Mouse (Mus musculus): ENCODE measurements around the gene Rmi1.
"Not testable (repeated sequence)": the region's sequence is repeated elsewhere in the genome, so short reads cannot be mapped to it uniquely, and the experiment has no call there.

The Rmi1 gene

DNA sequence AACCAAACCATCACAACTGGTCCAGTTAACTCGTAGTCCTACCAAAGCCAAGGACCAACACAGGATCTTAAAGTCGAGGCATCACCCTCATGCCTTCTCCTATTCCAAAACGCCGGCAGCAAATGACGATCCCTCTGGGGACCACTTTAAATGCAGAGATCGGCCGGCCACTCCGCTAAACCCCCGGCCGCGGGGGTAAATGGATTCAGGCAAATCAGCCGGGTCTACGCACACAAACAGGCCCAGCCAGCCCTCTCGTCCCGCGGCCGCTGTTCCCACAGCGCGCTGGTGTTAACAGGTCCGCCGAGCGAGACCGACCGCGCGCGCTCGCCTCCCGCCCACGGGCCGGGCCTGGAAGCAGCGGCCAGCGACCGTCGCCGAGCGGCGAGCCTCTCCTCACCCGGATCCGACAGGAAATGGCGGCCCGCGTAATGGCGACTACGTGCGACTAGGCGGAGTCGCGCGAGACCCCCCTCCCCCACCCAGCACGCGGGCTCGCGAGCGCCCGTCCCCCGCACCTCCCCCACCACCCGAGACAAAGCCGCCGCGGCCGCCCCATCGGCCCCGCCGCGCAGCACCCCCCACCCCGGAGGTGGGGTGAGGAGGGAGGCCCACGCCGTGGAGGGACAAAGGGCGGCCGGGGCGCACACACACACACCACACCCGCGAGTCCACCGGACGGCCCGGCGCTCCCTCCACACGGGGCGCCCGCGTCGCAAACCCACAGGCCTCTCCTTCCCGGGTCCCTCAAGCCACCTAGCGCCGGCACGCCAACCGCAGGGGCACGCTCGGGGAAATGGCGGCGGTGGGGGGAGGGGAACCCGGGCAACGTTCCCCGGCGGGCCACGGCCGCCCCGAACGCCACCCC, 679 bp upstream of the Rmi1 start:
- DNase-seq (ENCODE audit: low spot score): peak; percentile 82

- DNase-seq (ENCODE audit: low spot score): no peak
Observed at GRCm38 (mm10) chr13:58402744-58403110, 679 bp downstream of the Rmi1 start.

- not testable (repeated sequence) for DNase-seq (ENCODE audit: low spot score)
Observed at GRCm38 (mm10) chr13:58403243-58403642, 1.2 kb downstream of the Rmi1 start, which contains the start of gene Hnrnpk. TSS of gene Hnrnpk (minus strand) at chr13:58403343.

- no peak for DNase-seq (ENCODE audit: low spot score)
Observed at GRCm38 (mm10) chr13:58411073-58411472, 9.0 kb downstream of the Rmi1 start.

DNA sequence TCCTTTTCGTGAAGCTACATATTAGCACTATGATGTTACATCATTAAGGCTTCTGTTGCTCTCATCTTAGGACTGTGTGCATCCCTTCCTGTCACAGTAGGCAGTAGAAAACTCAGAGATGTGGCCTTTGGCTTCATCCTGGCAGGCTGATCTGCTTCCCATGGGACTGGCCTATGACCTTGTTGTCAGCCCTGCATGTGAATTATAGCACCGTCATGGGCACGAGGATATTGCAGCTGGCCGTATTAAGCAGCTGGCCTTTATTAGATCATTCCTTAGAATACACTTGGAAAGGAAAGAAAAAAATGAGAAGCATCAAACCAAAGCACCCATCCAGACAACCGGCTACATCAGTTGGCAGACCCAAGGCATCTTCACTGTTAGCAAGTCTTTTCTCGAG, 13.3 kb downstream of the Rmi1 start:
- DNase-seq (ENCODE audit: low spot score): no peak

DNA sequence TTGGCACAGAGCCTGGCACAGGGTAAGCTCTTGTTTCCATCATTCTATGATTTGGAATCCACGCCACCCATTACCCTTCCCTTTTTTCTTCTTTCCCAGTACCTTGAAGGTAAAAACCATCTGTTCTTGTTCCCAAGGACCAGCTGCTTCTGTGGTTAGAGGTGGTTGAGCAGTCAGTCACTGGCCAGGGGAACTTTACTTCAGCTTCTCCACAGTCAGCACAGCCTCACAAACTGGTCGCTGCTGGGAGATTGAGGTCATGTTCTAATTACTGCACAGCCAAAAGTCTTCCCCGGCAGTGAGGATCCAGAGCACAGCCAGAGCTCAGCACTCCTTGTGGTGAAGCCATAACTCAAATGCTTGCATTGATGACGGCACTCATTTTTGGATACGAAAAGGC, 13.8 kb downstream of the Rmi1 start:
- no peak for DNase-seq (ENCODE audit: low spot score)

GRCm38 (mm10) chr13:58418656-58419055, 16.6 kb downstream of the Rmi1 start:
- no peak for DNase-seq (ENCODE audit: low spot score)

GRCm38 (mm10) chr13:58419266-58419665, 17.2 kb downstream of the Rmi1 start:
- DNase-seq (ENCODE audit: low spot score): no peak

- no peak for DNase-seq (ENCODE audit: low spot score)
Observed at GRCm38 (mm10) chr13:58421026-58421425, 19.0 kb downstream of the Rmi1 start.

GRCm38 (mm10) chr13:58422242-58422641, 20.2 kb downstream of the Rmi1 start:
- DNase-seq (ENCODE audit: low spot score): no peak

DNA sequence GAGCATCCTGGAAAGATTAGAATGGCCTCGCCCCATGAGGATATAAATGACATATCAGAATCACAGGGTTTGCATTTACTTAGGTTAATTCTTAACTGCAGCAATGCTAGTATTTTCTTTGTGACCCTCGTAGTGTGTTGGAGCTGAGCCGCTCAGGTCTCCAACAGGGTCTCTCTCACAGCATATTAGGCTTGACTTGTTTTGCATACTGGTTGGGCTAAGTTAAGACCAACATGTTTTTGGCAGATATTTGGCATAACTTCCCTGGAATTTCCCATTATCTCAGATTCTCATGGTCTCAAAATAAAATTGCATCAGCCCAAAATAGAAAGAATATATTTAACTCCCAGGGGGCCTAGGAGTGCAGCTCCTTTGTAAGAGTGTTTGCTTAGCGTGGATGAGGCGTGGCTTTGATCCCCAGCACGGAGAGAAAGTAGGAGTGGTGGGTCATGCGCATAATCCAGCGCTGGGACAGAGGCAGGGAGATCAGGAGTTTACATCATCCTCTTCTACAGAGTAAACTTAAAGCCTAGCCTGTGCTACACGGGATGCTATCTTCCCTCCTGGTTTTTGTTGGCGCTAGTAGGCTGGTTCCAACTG, 21.1 kb downstream of the Rmi1 start:
- DNase-seq (ENCODE audit: low spot score): no peak

DNA sequence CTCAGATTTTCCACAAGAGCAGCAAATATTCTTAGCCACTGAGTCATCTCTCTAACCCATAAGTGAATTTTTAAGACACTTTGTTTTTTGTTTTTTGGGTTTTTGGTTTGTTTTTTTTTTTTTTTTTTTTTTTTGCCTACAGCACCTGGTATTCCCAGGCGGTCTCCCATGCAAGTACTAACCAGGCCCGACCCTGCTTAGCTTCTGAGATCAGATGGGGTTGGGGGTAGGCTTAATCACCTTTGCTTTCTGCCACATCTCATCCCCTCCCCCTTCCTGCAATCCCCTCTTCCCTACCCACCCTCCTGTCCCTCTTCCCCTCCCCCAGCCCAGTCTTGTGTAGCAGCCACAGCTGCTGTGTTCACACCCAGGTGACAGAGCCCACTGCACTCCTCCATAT, 37.7 kb downstream of the Rmi1 start:
- no peak for DNase-seq (ENCODE audit: low spot score)

DNA sequence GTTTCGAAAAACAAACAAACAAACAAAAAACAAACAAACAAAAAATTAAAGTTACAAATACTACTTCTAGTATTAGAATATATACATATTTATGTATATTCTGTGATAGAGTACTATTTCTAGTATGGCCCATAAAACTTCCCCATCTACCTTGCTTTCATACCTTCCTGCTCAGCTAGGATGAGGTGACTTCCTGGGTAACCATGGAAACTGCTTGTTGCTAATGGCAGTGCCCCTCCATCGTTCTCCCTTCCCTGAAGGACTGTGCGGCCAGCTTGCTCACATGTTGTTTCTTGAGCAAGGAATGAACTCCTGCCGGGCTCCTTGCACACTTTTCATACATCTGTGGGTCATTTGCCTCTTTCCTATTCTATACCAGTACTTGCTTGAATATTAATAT, 41.3 kb downstream of the Rmi1 start:
- DNase-seq (ENCODE audit: low spot score): no peak

DNA sequence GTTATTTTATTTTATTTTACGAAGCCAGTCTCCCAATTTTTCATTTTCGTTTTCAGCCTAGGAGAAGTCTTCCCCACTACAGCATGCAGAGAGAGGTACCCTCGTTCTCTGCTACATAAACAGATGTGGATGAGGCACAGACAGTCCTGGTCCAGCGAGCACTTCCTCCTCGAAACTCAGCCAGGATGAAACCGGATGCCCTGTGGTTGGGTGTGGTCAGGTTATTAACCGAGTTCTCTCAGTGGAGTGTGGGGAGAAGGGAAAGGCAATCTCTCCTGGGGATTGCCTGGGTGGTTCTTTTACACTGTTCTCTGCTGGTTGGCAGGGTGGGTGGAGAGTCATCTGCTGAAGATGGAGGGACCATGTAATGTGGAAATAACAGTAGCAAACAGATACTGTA, 41.7 kb downstream of the Rmi1 start:
- no peak for DNase-seq (ENCODE audit: low spot score)

- no peak for DNase-seq (ENCODE audit: low spot score)
Observed at GRCm38 (mm10) chr13:58446541-58446940, 44.5 kb downstream of the Rmi1 start.

GRCm38 (mm10) chr13:58450459-58451182, 48.6 kb downstream of the Rmi1 start:
- peak; percentile 26 for DNase-seq (ENCODE audit: low spot score)

GRCm38 (mm10) chr13:58452246-58452645, 50.2 kb downstream of the Rmi1 start:
- no peak for DNase-seq (ENCODE audit: low spot score)

DNA sequence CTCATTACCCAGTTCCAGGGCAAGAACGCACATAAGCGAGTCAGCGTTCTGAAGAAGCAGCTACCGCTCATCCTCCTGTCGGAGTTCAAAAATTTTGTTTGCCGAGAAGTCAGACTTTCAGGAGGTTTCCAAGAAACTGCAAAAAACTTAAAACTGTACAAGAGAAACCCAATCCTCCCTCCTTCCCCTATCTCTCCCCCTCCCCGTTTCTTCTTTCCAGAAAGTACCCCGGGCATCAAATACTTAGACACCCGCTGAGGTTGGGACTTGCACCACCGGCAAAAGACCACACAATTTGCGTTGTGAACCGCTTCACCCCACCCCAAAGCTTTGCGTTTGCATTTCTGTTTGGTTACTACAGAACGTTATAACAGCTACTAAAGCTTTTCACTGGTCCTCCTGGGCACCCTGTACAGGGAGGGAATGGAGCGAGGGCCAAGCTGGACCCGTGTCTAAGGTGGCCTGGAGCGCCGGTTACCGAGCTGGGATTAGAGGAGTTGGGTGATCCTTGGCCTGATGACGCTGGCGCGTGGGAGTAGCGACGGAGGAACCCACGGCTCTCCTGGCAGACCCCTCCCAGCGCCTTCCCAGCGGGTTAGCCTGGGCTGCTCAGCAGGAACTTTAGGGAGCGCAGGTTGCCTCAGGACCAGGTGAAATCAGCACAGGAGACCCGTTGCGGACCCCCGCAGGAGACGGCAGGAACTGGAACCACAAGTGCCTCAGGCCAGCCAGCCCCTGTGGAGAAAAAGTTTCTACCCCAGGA, 50.8 kb downstream of the Rmi1 start:
- peak; percentile 42 for DNase-seq (ENCODE audit: low spot score)

GRCm38 (mm10) chr13:58453541-58453940, 51.5 kb downstream of the Rmi1 start:
- DNase-seq (ENCODE audit: low spot score): no peak

DNA sequence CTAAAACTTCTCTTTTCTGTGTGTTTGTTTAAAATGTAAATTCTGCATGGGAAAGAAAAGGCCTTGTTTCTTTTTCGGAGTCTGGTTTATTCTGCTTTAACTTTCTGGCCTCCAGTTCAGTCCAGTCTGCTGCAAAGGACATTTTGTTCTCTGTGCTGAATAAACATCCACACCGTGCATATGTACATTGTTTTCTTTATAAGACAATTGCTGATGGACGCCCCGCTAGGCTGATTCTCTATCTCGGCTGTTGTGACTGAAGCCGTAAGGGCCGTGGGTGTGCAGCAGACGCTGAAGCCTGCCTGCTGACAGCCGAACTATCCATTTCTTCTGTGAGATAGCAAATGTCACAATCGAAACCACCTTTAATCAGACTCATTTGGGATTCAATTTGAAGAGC, 54.5 kb downstream of the Rmi1 start:
- no peak for DNase-seq (ENCODE audit: low spot score)

- not testable (repeated sequence) for DNase-seq (ENCODE audit: low spot score)
Observed at GRCm38 (mm10) chr13:58458811-58459210, 56.8 kb downstream of the Rmi1 start.
